Mouse (Mus musculus) cerebellum, adult 11-12 months (tissue): Measurements from ENCODE around the gene Cyth1.

Source experiments
- DNase-seq: peaks from one replicate; pipeline ENCODE4 v3.0.0; 2022

Gene Cyth1

DNA sequence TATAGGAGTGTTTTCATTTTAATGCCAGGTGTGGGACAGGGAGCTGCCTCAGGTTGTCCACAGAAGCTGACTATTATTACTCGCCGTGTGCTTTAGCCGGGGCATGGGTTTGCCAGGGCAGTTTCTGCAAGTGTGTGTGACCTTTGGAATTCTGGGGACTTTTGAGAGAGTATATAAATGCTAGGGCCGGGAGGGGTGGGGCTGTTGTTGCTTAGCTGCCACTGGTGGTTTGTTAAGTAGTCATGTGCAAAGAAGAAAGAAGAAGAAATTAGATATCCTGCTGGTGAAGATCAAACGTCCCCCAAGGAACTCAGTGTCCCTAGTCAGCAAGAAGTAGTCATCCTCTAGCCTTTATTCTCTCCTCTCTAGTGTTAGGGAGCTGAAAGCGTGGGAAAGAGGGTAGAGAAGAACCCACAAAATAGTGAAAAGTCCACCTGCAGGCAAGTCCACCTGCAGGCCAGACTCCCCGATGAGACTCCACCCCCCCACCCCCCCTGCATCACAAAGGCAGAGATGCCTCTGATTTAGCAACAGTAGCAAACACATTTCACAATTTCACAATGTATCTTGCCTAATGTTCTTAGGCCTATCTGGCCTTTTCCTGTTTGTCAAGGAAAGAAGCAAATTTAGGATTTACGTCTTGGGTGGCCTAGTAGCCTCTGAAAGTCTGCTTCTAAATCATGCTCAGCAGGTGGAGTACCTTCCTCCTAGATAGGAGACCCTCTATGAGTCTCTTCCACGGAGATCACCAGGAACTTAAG, 100.3 kb downstream of the Cyth1 start:
- DNase-seq, result no peak

DNA sequence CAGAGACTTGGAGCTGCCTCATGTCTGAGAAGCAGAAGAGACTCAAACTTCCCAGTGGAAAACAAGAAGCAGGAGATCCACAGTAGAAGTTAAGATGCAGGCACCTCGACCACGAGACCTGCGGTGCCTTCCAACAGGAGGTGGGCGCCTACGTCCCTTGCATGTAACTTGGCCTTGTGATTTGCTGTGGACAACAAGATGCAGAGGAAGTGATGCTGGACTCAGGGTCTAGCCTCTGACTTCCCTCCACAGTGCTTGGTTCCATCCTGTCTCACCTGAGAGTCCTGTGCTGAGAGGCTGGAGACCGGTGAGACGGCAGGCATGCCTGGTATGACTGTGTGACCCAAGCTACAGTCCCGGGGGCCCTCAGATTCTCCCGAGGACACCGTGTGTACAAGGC, 101.9 kb downstream of the Cyth1 start:
- DNase-seq, result no peak

DNA sequence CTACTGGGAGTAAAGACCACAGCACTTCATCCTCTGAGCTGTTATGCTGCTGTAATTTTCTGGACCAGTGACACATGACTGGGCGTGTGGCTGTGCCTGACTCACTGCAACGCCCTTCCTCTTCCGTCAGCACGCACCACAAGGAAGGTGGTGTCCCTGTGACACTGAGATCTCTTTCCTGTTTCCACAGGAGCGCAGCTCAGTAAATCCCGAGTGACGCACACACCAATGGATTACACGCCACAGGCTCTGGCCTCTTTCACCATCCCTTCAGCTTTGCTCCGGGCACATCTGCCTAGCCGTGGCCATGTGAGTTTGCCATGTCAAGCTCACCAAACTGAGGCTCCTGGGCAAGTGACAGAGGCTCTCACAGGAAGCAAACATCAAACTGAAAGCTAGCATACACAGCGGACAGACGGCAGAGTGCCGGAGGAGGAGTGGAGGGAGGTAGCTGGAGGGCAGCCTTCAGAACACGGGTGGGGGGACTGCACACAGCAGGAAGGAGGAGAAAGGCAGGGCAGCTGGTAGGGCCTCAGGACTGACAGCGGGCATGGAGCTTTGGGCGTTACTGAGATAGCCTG, 102.5 kb downstream of the Cyth1 start:
- no peak for DNase-seq

DNA sequence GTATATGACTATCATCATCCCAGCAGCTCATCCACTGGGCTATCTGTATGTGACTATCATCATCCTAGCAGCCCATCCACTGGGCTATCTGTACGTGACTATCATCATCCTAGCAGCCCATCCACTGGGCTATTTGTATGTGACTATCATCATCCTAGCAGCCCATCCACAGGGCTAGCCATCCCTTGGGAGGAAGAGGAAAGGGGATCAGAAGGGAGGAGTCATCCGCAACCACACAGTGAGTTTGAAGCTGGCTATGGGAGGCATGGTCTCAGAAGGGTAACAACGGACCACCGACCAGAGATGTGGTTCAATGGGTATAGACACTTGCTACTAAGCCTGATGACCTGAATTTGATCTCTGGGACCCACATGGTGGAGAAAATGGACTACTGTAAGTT, 103.3 kb downstream of the Cyth1 start:
- no peak for DNase-seq

DNA sequence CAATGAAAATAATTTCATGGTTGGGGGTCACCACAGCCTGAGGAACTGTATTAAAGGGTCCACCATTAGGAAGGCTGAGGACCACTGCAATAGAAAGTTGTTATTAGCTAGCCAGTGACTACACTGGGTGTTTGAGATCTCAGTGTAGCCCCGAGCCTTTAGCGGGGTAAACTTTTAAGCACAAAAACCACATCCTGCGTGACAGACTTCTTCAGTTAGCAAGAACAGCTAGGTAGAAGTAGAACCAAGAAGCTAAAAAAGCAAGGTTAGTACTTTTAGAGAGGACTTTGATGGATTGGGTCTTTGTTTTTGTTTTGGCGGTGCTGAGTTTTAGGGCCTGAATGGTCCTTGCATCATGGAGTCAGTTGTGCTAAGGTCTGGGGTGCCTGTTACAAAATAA, 104.7 kb downstream of the Cyth1 start:
- no peak for DNase-seq

DNA sequence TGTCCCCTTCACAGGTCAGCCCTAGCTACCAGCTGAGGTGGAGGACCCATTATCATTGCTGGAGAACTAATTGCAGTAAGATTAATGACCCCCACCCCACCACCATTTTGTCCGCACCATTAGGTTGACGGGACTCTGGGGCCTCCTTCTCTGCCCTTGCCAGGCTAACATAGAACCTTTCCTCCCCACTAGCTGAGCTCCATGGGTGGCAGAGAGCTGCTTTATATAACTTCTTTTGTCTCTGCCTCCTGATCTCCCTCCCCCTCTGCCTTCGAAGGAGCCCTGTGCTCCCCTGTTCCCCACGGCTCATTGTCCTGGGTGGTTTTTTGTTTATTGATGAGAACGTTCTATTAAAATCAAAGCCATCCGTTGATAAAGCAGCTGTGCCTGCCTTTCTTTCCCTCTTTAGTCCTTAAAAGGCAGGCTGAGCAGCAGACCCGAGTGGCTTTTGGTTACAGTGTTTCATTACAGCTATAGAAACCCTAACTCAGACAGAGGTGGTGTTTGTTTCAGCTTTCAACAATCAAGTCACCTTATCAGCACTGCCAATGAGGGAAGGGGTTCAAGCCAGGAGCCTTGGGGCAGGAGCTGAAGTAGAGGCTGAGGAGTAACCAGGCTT, 105.7 kb downstream of the Cyth1 start:
- no peak for DNase-seq

DNA sequence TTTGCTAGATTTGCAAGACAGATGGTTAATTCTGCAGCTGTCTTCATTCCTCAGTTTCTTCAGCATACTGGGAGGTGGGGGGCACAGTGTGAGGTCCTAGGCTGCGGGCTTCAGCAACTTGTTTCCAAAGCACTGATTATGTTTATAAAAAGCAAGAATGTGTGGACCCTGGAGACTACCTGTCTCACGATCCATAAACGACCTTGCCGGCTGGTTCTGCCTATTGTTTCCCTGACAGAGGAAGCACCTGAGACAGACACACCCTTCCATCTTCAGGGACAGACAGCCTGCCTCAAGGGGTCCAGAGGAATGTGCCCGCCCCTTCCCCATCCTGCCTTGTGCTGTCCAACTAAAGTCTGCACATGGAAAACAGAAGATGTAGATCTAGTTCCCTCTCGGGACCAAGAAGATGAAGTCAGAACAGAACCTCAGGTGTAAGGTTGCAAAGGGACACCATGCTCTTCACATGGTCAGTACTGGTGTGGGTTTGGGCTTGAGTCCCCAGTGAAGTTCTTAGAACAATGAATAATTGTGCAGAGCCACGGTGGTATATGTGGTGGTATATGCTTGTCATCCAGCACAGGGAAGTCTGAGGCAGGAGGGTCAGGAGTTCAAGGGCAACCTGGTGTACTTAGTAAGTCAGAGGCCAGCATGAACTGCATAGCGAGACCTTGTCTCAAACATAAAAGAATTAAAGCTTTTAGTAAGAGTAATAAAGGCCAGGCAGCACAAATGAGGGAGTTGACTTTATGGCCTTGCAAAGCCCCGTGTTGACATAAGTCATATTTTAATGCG, 107.4 kb downstream of the Cyth1 start:
- no peak for DNase-seq

DNA sequence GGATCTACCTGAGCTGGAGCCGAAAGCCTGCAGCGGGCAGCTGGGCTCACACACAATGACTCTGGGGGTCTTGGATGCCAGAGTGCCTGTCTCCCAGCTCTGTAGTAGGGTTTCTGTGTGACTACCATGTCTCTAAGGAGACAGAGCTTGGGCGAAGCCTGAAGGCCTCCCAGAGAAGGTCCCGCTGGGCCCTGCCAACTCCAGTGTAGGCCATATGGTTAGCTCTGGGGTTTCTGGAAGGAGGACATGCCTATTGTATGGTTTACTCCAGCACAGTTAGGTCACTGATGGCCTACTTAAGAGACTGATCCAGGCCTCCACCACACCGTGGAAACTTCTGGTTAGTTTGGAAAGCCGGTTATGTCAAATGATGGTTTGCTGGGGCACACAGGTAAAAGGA, 110.0 kb downstream of the Cyth1 start:
- peak; percentile 80 for DNase-seq

DNA sequence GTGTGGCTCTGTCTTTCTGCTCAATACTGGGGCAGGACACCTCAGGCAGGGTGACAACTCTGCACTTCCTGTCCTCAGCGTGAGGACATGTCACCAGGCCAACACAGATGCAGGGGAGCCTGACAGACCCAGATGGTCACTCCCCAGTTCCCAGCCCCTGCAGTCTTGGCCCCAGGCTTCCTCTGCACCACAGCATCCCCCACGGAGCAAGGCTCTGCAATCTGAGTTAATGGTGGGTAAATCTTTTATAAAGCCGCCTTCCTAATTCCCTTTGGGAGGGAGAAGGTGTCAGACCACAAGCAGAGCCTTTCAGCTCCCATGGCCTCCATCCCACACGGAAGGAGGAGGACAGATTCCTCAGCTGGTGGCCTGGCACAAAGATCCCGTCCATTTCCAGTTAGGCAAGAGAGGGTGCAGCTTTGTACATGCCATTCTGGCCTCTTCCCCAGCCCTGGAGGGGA, 112.2 kb downstream of the Cyth1 start:
- peak; percentile 63 for DNase-seq

DNA sequence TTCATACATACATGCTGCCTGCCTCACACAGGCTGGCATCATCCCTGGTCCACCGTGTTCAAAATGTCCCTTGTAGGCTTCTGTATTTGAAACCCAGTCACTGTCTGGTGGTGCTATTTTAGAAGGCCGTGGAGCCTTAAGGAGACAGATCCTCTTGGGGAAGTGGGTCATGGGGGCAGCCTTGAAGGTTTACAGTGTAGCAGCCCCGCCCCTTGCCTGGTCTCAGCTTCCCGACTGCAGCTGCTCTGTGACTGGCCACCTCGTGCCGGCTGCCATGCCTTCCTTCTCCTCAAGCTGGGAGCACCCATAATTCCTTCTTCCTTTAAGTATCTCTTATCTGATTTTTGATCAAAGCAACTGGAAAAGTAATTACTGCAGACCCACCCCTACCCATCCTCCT, 113.1 kb downstream of the Cyth1 start:
- DNase-seq, result no peak

DNA sequence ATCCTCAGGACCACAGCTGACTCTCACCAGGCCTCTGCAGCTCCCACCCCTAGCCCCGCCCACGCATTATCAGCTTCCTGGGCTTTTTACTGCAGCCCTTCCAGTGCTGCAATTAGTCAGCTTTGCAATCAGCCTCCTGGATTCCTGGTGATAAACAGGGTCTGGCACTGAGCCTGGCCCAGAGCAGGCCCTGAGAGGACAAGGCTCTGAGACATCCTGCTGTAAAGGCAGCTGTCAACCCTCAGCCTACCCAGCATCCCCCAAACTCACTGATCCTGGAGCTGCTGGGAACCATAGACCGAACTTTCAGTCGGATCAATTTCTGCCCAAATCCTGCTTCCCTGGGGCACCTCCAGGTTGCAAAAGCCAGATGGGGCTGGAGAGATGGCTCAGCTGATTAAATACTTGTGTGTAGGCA, 114.6 kb downstream of the Cyth1 start:
- peak; percentile 57 for DNase-seq

DNA sequence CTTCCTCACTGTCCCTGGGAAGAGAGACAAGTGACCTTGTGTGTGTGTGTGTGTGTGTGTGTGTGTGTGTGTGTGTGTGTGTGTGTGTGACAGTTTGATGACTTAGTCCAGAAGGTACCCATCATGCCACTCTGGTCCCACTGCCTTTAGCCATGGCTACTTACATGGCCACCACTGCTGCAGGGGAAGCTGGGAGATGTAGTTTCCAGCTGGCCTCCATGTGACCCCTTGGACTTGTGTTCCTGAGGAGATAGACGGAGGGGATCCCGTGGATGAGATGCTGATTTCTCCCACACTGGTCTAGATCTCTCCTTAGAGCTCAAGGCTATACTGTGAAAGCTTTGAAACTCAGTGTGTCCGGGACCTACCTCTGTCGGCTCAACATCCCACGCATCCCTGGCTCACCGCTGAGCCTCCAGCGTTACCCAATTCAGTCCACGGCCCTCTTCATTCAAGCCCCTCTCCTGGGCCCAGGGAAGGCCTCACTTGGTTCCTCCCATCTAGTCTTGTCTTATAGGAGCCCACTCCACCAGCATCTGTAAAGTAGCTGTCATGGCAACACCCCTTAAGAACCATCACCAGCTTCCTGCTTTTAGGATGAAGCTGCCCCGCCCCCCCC, 115.2 kb downstream of the Cyth1 start:
- no peak for DNase-seq

DNA sequence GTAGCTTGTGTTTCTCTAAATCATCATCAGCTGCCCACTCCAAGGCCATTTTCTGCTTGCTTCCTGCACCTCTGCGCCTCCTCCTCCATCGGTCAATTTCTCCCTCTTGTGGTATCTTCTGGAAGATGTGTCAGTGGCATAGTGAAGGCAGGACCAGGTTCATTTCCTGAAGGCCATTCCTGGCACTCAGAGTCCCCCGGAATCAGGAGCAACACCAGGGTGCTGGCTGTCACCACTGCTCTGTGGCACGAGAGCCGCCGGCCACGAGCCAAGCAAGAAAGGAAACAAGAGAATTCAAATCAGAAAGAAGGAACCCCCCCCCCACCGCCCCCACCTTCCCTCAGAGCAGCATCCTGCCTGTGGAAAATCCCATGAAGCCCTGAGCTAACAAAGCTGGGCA, 116.3 kb downstream of the Cyth1 start:
- no peak for DNase-seq

DNA sequence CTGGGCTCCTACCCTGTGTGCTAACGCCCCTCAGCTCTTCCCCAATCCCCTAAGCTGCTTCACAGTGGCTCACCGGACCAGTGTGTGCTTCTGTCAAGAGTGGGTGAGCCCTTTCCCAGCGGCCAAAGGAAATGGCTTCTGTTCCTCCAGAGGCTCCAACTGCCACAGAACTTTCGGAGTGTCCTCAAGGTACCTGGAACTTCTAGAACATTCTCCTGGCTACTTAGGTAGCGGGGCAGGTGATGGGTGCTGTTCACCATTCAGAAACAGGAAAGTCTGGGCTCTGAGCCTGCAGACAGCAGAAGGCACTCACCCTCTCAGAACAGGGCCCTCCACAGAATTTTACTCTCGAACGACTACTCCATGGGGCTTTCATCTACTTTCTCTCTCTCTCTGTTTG, 117.9 kb downstream of the Cyth1 start, which contains the start of gene Dnah17:
Gene Dnah17, minus strand, starts transcription at position 101 of the 400 bp plus-strand sequence.
- DNase-seq, result no peak

DNA sequence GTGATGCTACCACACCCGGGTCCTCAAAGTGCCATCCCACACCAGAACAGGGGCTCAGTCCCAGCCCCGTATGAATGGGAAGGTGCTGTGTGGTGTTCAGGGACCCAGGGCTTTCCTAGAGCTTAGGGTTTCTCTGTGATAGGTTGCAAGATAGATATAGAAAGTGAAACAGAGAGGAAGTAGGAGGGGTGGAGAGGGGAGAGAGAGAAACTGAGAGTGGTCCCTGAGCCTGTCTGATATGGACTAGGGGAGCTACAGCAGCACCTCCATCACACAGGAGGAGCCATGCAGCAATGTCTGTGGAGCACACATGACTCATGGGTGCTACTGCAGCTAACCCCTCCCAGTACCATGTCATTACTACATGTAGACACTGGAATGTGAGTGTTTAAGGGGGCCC, 118.6 kb downstream of the Cyth1 start:
- DNase-seq, result no peak

DNA sequence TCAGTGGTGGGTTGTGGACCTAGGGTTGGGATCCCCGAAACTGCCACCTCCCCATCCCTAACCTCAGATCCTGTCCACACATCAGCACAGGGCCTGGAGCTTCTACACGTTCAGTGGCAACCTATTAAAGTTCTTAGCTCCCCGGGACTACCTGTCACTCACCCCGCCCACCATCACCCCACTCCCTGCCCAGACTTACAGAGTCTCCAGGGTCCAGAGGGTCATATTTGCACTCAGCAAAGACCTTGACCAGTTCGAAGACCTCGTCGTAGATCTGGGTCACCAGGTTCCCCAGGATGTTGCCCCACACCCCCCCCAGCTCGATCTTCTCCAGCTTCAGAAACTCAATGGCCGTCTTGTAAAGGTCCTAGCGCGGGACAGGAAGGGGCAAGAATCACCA, 126.8 kb downstream of the Cyth1 start:
- no peak for DNase-seq

DNA sequence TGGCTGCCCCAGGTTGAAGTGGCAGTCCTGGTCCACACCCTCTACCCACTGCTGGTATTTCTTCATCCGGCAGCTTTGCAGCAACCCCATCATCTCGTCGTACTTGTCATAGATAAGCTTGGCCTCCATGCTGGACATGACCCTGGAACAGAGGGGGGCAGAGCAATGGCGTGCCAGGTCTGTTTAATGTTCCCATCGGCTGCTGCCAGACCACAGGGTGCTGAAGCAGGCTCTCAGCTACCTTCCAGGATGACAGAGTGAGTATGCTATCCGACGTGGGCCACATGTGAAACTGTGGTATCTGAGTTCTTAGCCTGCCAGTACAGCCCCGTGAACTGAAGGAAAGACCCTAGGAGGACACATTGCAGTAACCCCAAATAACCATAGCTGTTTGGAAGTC, 129.6 kb downstream of the Cyth1 start:
- no peak for DNase-seq

DNA sequence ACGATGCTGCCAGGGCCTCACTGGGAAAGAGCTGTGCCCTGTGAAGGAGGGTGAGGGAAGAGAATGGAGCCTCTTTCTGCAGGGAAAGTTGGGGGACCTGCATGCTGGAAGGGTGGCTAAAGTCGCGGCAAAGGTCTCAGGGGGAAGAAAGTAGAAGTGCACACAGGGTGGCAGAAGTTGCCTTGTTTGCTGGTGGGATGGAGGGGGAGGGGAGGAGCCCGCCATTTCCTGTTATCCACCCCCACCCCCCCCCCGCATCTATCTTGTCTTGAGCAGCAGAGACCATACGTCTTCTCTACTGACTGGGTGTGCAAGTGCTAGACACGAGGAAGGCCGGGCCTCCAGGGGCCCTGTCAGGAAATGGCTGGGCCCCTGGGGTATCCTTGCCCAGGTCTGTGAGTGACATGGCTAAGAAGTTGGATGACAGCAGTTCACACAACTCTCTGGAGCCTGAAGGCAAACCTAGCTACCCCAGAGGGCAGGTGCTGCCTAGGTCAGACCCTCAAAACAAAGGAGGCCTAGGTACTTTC, 133.7 kb downstream of the Cyth1 start:
- DNase-seq, result no peak

DNA sequence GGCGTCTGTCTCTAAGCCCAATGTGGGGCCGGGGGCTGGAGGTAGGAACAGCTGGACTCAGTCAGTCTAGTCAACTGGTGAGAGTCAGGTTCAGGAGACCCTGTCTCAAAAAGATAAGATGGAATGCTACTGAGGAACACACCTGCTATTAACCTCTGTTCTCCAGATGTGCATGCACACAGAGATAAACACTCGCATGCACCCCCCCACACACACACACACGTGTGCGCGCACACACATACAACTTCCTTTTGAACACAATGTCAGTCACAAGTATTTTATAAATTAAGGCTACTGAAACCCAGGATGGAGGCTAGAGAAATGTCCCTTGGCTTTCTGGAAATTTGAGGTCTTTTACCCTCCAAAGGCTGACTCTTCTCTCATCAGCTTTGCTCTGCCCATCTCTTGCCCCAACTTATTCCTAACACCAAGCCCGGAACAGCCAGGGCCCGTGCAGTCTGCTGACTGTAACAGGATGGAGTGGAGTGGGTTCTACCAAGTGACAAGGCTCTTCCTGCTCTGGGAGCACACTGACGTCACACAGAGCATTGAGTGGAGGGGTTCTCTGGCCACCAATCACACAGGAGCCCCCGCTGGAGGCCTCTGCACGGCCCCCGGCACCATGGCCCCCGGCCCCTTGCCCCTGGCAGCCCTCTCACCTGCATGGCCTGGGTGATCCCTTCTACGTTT, 134.7 kb downstream of the Cyth1 start:
- DNase-seq, result no peak

DNA sequence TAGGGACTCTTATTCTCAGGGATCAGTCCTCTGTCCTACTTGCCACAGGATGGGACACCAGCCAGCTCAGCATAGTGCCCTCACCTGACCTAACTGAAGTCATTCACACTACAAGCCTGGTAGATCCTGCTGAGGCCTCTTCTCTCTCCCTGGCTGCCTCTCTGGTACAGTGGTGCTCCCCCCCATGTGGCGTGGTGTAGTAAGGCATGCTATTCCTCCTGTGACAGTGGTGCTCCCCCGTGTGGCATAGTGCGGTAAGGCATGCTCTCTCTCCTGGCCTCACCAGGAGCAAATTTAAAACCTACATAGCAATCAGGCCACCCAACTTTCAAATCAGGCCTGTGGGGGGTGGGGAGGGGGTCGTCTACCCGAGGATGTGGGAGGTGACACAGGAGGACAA, 144.4 kb downstream of the Cyth1 start:
- peak; percentile 65 for DNase-seq

DNA sequence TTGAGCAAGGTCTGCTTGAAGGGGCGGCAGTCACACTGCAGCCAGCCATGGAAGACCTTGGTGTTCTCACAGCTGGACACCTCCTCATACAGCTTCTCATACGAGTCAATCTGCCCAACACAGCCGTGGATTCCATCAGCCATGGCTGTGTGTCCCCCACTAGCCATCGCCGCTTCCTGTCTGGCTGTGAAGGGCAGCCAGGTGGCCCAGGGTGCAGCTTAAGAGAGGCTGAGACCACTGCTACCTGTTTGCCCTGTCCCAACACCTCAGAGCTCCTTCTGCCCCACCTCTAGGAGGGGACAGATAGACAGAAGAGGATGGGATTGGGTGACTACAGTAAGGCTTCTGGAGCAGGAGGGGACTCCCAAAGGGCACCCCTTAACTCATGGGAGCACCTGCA, 145.0 kb downstream of the Cyth1 start:
- DNase-seq, result no peak

DNA sequence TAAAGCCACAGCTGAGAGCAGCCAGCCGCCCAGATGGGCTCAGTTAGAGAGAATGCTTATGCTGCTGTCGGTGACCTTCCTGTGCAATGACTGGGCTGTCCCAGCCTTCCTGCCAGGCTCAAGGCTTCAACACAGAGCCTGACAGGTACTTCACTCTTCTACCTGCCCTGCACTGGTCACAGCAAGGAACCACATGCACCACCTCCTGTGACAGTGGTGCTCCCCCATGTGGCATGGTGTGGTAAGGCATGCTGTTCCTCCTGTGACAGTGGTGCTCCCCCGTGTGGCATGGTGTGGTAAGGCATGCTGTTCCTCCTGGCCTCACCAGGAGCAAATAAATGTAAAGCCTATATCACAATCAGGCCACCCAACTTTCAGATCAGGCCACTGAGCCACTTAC, 145.6 kb downstream of the Cyth1 start:
- peak; percentile 70 for DNase-seq
